Mouse (Mus musculus) neural tube, embryonic 10.5 days (tissue): ENCODE measurements around the gene Cnot3.

Experiments used
- DNase-seq: peaks from one replicate; pipeline ENCODE4 v3.0.0-alpha.2; 2017; ENCODE audit warnings: low spot score; ENCODE audit errors: extremely low spot score

Gene Cnot3

GRCm38 (mm10) chr7:3646641-3647040, 1.6 kb downstream of the Cnot3 start:
- no peak for DNase-seq

GRCm38 (mm10) chr7:3656966-3657365, 11.9 kb downstream of the Cnot3 start:
- no peak for DNase-seq

- no peak for DNase-seq
Measured at GRCm38 (mm10) chr7:3658578-3658977, 13.5 kb downstream of the Cnot3 start.

GRCm38 (mm10) chr7:3664524-3665214, 19.6 kb downstream of the Cnot3 start:
- peak; percentile 52 for DNase-seq

- peak; percentile 89 for DNase-seq
Measured at GRCm38 (mm10) chr7:3665215-3666114, 20.4 kb downstream of the Cnot3 start, which contains the start of gene Leng1. Gene Leng1, minus strand, starts transcription at chr7:3665840.

- no peak for DNase-seq
Measured at GRCm38 (mm10) chr7:3666921-3667391, 21.9 kb downstream of the Cnot3 start.

- peak; percentile 77 for DNase-seq
Measured at GRCm38 (mm10) chr7:3674507-3675227, 29.6 kb downstream of the Cnot3 start.

- DNase-seq, result no peak
Measured at GRCm38 (mm10) chr7:3675228-3675548, 30.1 kb downstream of the Cnot3 start.

- DNase-seq, result no peak
Measured at GRCm38 (mm10) chr7:3676371-3676770, 31.3 kb downstream of the Cnot3 start.

GRCm38 (mm10) chr7:3677342-3677741, 32.3 kb downstream of the Cnot3 start, which contains the start of gene Tmc4:
Gene Tmc4, minus strand, starts transcription at chr7:3677553.
- no peak for DNase-seq

GRCm38 (mm10) chr7:3683908-3684550, 39.0 kb downstream of the Cnot3 start:
- DNase-seq, result no peak

GRCm38 (mm10) chr7:3684698-3685097, 39.6 kb downstream of the Cnot3 start:
- no peak for DNase-seq

- no peak for DNase-seq
Measured at GRCm38 (mm10) chr7:3685400-3686187, 40.5 kb downstream of the Cnot3 start.

- DNase-seq, result no peak
Measured at GRCm38 (mm10) chr7:3691919-3692318, 46.9 kb downstream of the Cnot3 start.

- no peak for DNase-seq
Measured at GRCm38 (mm10) chr7:3692382-3692986, 47.4 kb downstream of the Cnot3 start, which contains the start of gene Tsen34. Gene Tsen34, plus strand, starts transcription at chr7:3692863.

- DNase-seq, result peak; percentile 95
Measured at GRCm38 (mm10) chr7:3692987-3693808, 48.1 kb downstream of the Cnot3 start, which contains the start of gene Mboat7. Gene Mboat7, minus strand, starts transcription at chr7:3693523.

- DNase-seq, result no peak
Measured at GRCm38 (mm10) chr7:3693809-3694075, 48.7 kb downstream of the Cnot3 start.

GRCm38 (mm10) chr7:3694076-3694948, 49.2 kb downstream of the Cnot3 start:
- peak; percentile 78 for DNase-seq
